15 mouse cellular contexts compared by ENCODE assay signal in genomic region chr16:90112577-90113155, GRCm38 (mm10). TPM values are rescaled to one million over a fixed set of nuclear protein-coding genes. Genes with fewer than 3 reads are reported as not detected.
A peak's percentile ranks its signal among the peaks of the same experiment; 100 is the strongest.
DNase-seq lines count a peak whose midpoint lies in the region; ATAC-seq and TF ChIP-seq lines count a peak whose summit lies in the region.
"Had no signal": no experiment of that assay in that cellular context is flagged by ENCODE, and none has a peak within 500 bp of the region (broad histone marks: within the 10 kb centered on the region; RNA-seq: fewer than 3 reads in every experiment).

No protein-coding gene starts in this region.

- no peak for TF ChIP-seq CTCF in liver, postnatal 0 days (IDR thresholded peaks at IDR 0.05; ENCODE audit: low read depth)

- intact Hi-C loops in heart, postnatal 25 days (cut with DNase I) = no loop called here

- no peak for TF ChIP-seq EP300 in liver, postnatal 0 days (IDR thresholded peaks at IDR 0.05; ENCODE audit: low read depth)

- no peak overlapping the region for H3K4me3 ChIP-seq in liver, postnatal 0 days (ENCODE audit: low read depth, low read length)
- no peak overlapping the region for H3K4me3 ChIP-seq in liver, embryonic 12.5 days
- no peak overlapping the region for H3K4me3 ChIP-seq in forebrain, embryonic 15.5 days
- H3K4me3 ChIP-seq in hindbrain, embryonic 10.5 days = no peak overlapping the region
- H3K4me3 ChIP-seq: embryonic facial prominence, embryonic 12.5 days; kidney, embryonic 15.5 days had no signal

- no peaks in the 10 kb centered on the region for H3K36me3 ChIP-seq in liver, postnatal 0 days (replicated peaks; ENCODE audit: insufficient read depth, low read length)
- H3K36me3 ChIP-seq in liver, embryonic 12.5 days = no peaks in the 10 kb centered on the region
- no peaks in the 10 kb centered on the region for H3K36me3 ChIP-seq in forebrain, embryonic 15.5 days
- H3K36me3 ChIP-seq in hindbrain, embryonic 10.5 days = peaks cover 3% of the 10 kb centered on the region
- H3K36me3 ChIP-seq: embryonic facial prominence, embryonic 12.5 days; kidney, embryonic 15.5 days had no signal

- no peaks in the 10 kb centered on the region for H3K9me3 ChIP-seq in liver, postnatal 0 days (ENCODE audit: low read length)
- no peaks in the 10 kb centered on the region for H3K9me3 ChIP-seq in liver, embryonic 12.5 days (replicated peaks)
- no peaks in the 10 kb centered on the region for H3K9me3 ChIP-seq in forebrain, embryonic 15.5 days
- peaks cover under 1% of the 10 kb centered on the region; the same call in 1 of the 2 replicates for H3K9me3 ChIP-seq in hindbrain, embryonic 10.5 days
- H3K9me3 ChIP-seq: embryonic facial prominence, embryonic 12.5 days; kidney, embryonic 15.5 days had no signal

- DNase-seq in frontal cortex, postnatal 36 days (ENCODE audit: low spot score in 2 of 2) = peak; percentile 18 to 33
- no peak for DNase-seq in frontal cortex, postnatal 10 days (ENCODE audit: low spot score in 2 of 2)
- no peak for DNase-seq in liver, postnatal 0 days
- peak; percentile 24 for DNase-seq in heart, postnatal 25 days (ENCODE audit: low spot score)
- DNase-seq in hindbrain, embryonic 10.5 days (ENCODE audit: low spot score) = no peak
- DNase-seq: cerebellum, adult 9-11 months; right cerebral cortex, postnatal 4 days had no signal

- ATAC-seq in liver, postnatal 0 days = peak; percentile 77
- ATAC-seq in liver, embryonic 12.5 days = no peak
- peak; percentile 91 for ATAC-seq in monocyte, adult 5-6 weeks (replicated peaks; ENCODE audit: insufficient number of reproducible peaks, low FRiP score, low TSS enrichment, poor library complexity, severe bottlenecking)
- no peak for ATAC-seq in forebrain, embryonic 15.5 days (replicated peaks)
- ATAC-seq: hindbrain, embryonic 16.5 days; Patski had no signal

- H3K4me1 ChIP-seq in liver, postnatal 0 days (ENCODE audit: insufficient read depth) = peaks cover 6% of the 10 kb centered on the region
- H3K4me1 ChIP-seq in liver, embryonic 12.5 days = peaks cover 16% of the 10 kb centered on the region; the same call in 1 of the 2 replicates
- peaks cover 10% of the 10 kb centered on the region; the same call in 1 of the 2 replicates for H3K4me1 ChIP-seq in forebrain, embryonic 15.5 days
- H3K4me1 ChIP-seq in hindbrain, embryonic 10.5 days (replicated peaks) = no peaks in the 10 kb centered on the region
- H3K4me1 ChIP-seq: embryonic facial prominence, embryonic 12.5 days had no signal

- H3K4me2 ChIP-seq in liver, postnatal 0 days (ENCODE audit: low read depth, low read length) = no peak overlapping the region
- H3K4me2 ChIP-seq in liver, embryonic 12.5 days = no peak overlapping the region
- no peak overlapping the region for H3K4me2 ChIP-seq in forebrain, embryonic 15.5 days (replicated peaks)
- H3K4me2 ChIP-seq: embryonic facial prominence, embryonic 12.5 days; kidney, embryonic 15.5 days had no signal

- 58% methylated on average over 11 of the region's 11 CpGs for WGBS in liver, postnatal 0 days (ENCODE audit: insufficient replicate concordance)
- WGBS in liver, embryonic 12.5 days (ENCODE audit: insufficient replicate concordance) = 60% methylated on average over 11 of the region's 11 CpGs
- 88% methylated on average over 11 of the region's 11 CpGs for WGBS in forebrain, embryonic 15.5 days
- 91% methylated on average over 11 of the region's 11 CpGs for WGBS in hindbrain, embryonic 10.5 days

- H3K27me3 ChIP-seq in liver, postnatal 0 days (ENCODE audit: insufficient read depth, low read length) = no peaks in the 10 kb centered on the region
- no peaks in the 10 kb centered on the region for H3K27me3 ChIP-seq in liver, embryonic 12.5 days (replicated peaks)
- H3K27me3 ChIP-seq in forebrain, embryonic 15.5 days = no peaks in the 10 kb centered on the region
- no peaks in the 10 kb centered on the region for H3K27me3 ChIP-seq in hindbrain, embryonic 10.5 days (ENCODE audit: insufficient read depth, poor library complexity, severe bottlenecking)
- H3K27me3 ChIP-seq: embryonic facial prominence, embryonic 12.5 days; kidney, embryonic 15.5 days; Patski had no signal

- H3K9ac ChIP-seq in liver, postnatal 0 days (replicated peaks) = no peak overlapping the region
- no peak overlapping the region for H3K9ac ChIP-seq in liver, embryonic 12.5 days
- no peak overlapping the region for H3K9ac ChIP-seq in forebrain, embryonic 15.5 days (replicated peaks)
- H3K9ac ChIP-seq: embryonic facial prominence, embryonic 12.5 days; kidney, embryonic 15.5 days; liver, embryonic 14.5 days had no signal

- no peak overlapping the region for H3K27ac ChIP-seq in liver, postnatal 0 days (ENCODE audit: low read depth)
- no peak overlapping the region for H3K27ac ChIP-seq in liver, embryonic 12.5 days
- H3K27ac ChIP-seq in forebrain, embryonic 15.5 days (replicated peaks) = no peak overlapping the region
- H3K27ac ChIP-seq in hindbrain, embryonic 10.5 days = no peak overlapping the region
- H3K27ac ChIP-seq: embryonic facial prominence, embryonic 12.5 days; kidney, embryonic 15.5 days; liver, embryonic 14.5 days had no signal

RNA-seq across cellular contexts. Expression of gene Tiam1, which starts 30.9 kb away (rescaled TPM):
- 3.2 TPM in 2 replicates for polyA plus RNA-seq in liver, postnatal 0 days (2015; fragmentation: Nextera tagmentation; extraction: Ambion mirVana)
- 6.7 and 9.7 TPM in 2 replicates for polyA plus RNA-seq in liver, embryonic 12.5 days (2016; fragmentation: Nextera tagmentation; extraction: Ambion mirVana)
- 1 to 10 TPM; 6.7 to 7.8 TPM for total RNA-seq in heart, postnatal 25 days (2021)
- total RNA-seq in monocyte, adult 5-6 weeks (2017) = 24.6 to 28.6 TPM (median 27.7 TPM) in 3 replicates
- polyA plus RNA-seq in forebrain, embryonic 15.5 days (2015; fragmentation: Nextera tagmentation; extraction: Ambion mirVana) = 33.8 and 35.1 TPM in 2 replicates
- polyA plus RNA-seq in hindbrain, embryonic 10.5 days (2016; fragmentation: Nextera tagmentation; extraction: Ambion mirVana) = 19.4 and 19.7 TPM in 2 replicates

Comparison
In these comparisons a context has a peak if more than half of its experiments do, and no peak if none do; other contexts are left out.
1. DNase-seq: peak in frontal cortex, postnatal 36 days (2 of 2) and heart, postnatal 25 days (single experiment); none in frontal cortex, postnatal 10 days (0 of 2), liver, postnatal 0 days (single experiment) and hindbrain, embryonic 10.5 days (single experiment).
2. ATAC-seq: peak in liver, postnatal 0 days (single experiment) and monocyte, adult 5-6 weeks (single experiment); none in liver, embryonic 12.5 days (single experiment) and forebrain, embryonic 15.5 days (single experiment).